Mouse (Mus musculus): Measurements from ENCODE around the gene Rcvrn. TPM values are rescaled to one million over a fixed set of nuclear protein-coding genes. Genes with fewer than 3 reads are reported as not detected.

The Rcvrn gene
- total and polyA plus RNA-seq, 3 experiments: not detected

DNA sequence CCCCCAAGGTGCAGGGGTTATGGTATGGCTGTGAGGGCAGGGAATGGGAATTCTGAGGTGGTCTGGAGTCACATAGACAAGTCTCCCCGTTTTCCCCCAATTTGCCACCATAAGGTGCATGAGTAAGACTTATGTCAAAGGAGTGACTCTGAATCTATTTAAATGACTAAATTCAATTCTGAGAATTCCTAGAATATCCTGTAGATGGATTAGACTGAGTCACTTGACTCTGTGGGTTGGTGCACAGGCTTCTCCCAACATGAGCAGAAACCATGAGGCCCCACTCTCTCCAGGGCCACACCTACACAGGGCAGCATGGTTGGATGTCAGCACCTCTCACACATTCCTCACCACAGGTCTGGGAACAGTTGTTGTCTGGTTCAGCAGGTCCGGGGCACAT is 15.2 kb upstream of the Rcvrn start:
- Histone ChIP-seq H3K27me3 (ENCODE audit: control insufficient read depth in 1 of 2, insufficient read depth in 2 of 2, low read length in 2 of 2) (no peaks in the 10 kb centered on the region), H3K9ac (ENCODE audit: control insufficient read depth, low read depth, low read length, poor library complexity, severe bottlenecking) (no peak overlapping the region), H3K4me1 (ENCODE audit: control insufficient read depth in 1 of 2, insufficient read depth in 2 of 2, low read length in 2 of 2) (no peaks in the 10 kb centered on the region), H3K79me2 (ENCODE audit: control insufficient read depth, insufficient read depth, low read length, poor library complexity) (no peaks in the 10 kb centered on the region), H3K27ac (ENCODE audit: control insufficient read depth, low read depth, low read length) (no peak overlapping the region), H3K9me3 (replicated peaks; ENCODE audit: insufficient read depth, low read length) (no peaks in the 10 kb centered on the region; the same call in 1 of the 2 replicates), H3K36me3 (ENCODE audit: control insufficient read depth in 1 of 2, insufficient read depth in 2 of 2, low read length in 2 of 2) (no peaks in the 10 kb centered on the region), H3K4me3 (ENCODE audit: control insufficient read depth in 1 of 2, insufficient read depth in 1 of 2, low read depth in 2 of 2, low read length in 2 of 2) (no peak overlapping the region)
- no peak for DNase-seq (ENCODE audit: low read depth, low spot score)
- TF ChIP-seq E2F4 (IDR thresholded peaks at IDR 0.05; ENCODE audit: borderline replicate concordance, low read depth, low read length): no peak
- no peak for TF ChIP-seq USF2 (IDR thresholded peaks at IDR 0.05; ENCODE audit: borderline replicate concordance in 1 of 2, insufficient read depth in 1 of 2, low read depth in 1 of 2, low read length in 2 of 2)
- no peak for TF ChIP-seq ZC3H11A (IDR thresholded peaks at IDR 0.05; ENCODE audit: low read depth, low read length)
- TF ChIP-seq POLR2AphosphoS5 (IDR thresholded peaks at IDR 0.05; ENCODE audit: borderline replicate concordance, low read depth, low read length): no peak
- no peak for TF ChIP-seq CTCF (IDR thresholded peaks at IDR 0.05 in 2 of 3, conservative IDR thresholded peaks at IDR 0.05 in 1 of 3; ENCODE audit: control insufficient read depth in 1 of 3, insufficient read depth in 1 of 3, low read depth in 2 of 3, low read length in 3 of 3, poor library complexity in 1 of 3, severe bottlenecking in 1 of 3)
- no peak for TF ChIP-seq CHD1 (IDR thresholded peaks at IDR 0.05; ENCODE audit: low read depth, low read length)
- TF ChIP-seq RCOR1 (IDR thresholded peaks at IDR 0.05; ENCODE audit: low read depth, low read length): no peak
- no peak for TF ChIP-seq USF1 (IDR thresholded peaks at IDR 0.05; ENCODE audit: low read depth, low read length)
- TF ChIP-seq TCF12 (IDR thresholded peaks at IDR 0.05; ENCODE audit: low read depth, low read length): no peak
- TF ChIP-seq ZMIZ1 (IDR thresholded peaks at IDR 0.05; ENCODE audit: low read depth, low read length): no peak
- TF ChIP-seq SIN3A (IDR thresholded peaks at IDR 0.05; ENCODE audit: low read length): no peak
- TF ChIP-seq RAD21 (IDR thresholded peaks at IDR 0.05; ENCODE audit: low read depth, low read length): no peak
- TF ChIP-seq UBTF (IDR thresholded peaks at IDR 0.05; ENCODE audit: borderline replicate concordance, insufficient read depth, low read depth, low read length): no peak
- no peak for TF ChIP-seq HCFC1 (IDR thresholded peaks at IDR 0.05; ENCODE audit: low read depth, low read length)
- no peak for TF ChIP-seq POLR2A (IDR thresholded peaks at IDR 0.05; ENCODE audit: control insufficient read depth in 1 of 2, insufficient read depth in 1 of 2, low read depth in 1 of 2, low read length in 2 of 2, poor library complexity in 1 of 2)
- no peak for TF ChIP-seq GABPA (IDR thresholded peaks at IDR 0.05; ENCODE audit: low read depth, low read length)
- no peak for TF ChIP-seq GATA1 (IDR thresholded peaks at IDR 0.05; ENCODE audit: low read depth, low read length)

DNA sequence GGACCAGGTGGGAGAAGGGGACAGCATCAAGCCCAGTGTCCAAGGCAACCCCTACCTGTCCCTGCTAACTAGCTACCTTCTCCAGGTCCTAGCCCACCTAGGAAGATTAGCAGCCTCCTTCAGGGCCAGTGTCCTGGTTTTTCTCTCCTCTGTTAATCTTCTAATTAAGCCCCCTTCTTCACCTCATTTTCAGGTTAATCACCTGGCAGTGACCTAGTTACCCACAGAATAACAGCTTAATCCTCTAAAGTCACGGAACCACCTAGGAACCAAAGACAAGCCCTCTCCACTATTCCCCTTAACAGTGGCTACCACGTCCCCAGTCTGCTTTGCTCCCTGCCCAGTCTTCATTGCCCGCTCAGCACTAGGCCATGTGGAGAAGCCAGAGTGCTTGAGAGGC is 13.3 kb upstream of the Rcvrn start:
- TF ChIP-seq MYC (IDR thresholded peaks at IDR 0.05; ENCODE audit: low read depth, low read length) (no peak), POLR2AphosphoS2 (IDR thresholded peaks at IDR 0.05; ENCODE audit: low read length) (no peak), HCFC1 (IDR thresholded peaks at IDR 0.05; ENCODE audit: low read depth, low read length) (no peak), UBTF (IDR thresholded peaks at IDR 0.05; ENCODE audit: borderline replicate concordance, insufficient read depth, low read depth, low read length) (no peak), CHD2 (IDR thresholded peaks at IDR 0.05; ENCODE audit: low read length) (no peak), GABPA (IDR thresholded peaks at IDR 0.05; ENCODE audit: low read depth, low read length) (no peak), TAL1 (IDR thresholded peaks at IDR 0.05; ENCODE audit: low read length) (no peak)
- no peak overlapping the region for H3K27ac ChIP-seq (ENCODE audit: control insufficient read depth, low read depth, low read length)
- H3K9ac ChIP-seq (ENCODE audit: control insufficient read depth, low read depth, low read length, poor library complexity, severe bottlenecking): no peak overlapping the region
- H3K27me3 ChIP-seq (ENCODE audit: control insufficient read depth in 1 of 2, insufficient read depth in 2 of 2, low read length in 2 of 2): no peaks in the 10 kb centered on the region
- H3K79me2 ChIP-seq (ENCODE audit: control insufficient read depth, insufficient read depth, low read length, poor library complexity): no peaks in the 10 kb centered on the region
- no peaks in the 10 kb centered on the region for H3K4me1 ChIP-seq (ENCODE audit: control insufficient read depth in 1 of 2, insufficient read depth in 2 of 2, low read length in 2 of 2)
- DNase-seq (ENCODE audit: low read depth, low spot score): no peak
- no peaks in the 10 kb centered on the region for H3K36me3 ChIP-seq (ENCODE audit: control insufficient read depth in 1 of 2, insufficient read depth in 2 of 2, low read length in 2 of 2)
- H3K4me3 ChIP-seq (ENCODE audit: control insufficient read depth in 1 of 2, insufficient read depth in 1 of 2, low read depth in 2 of 2, low read length in 2 of 2): no peak overlapping the region
- H3K9me3 ChIP-seq (replicated peaks; ENCODE audit: insufficient read depth, low read length): no peaks in the 10 kb centered on the region; the same call in 1 of the 2 replicates
